Comparison of ENCODE assay signal across 8 mouse cellular contexts in genomic region chr13:72902576-72902975, GRCm38 (mm10).
DNase-seq lines count a peak whose midpoint lies in the region; ATAC-seq and TF ChIP-seq lines count a peak whose summit lies in the region.

No protein-coding gene starts in this region.

- DNase-seq in hindbrain, postnatal 0 days (ENCODE audit: low spot score): peak; percentile 17
- DNase-seq in retina, embryonic 14.5 days (ENCODE audit: low spot score): peak; percentile 47
- DNase-seq in retina, postnatal 1 day: no peak
- DNase-seq in embryo, embryonic 9.5 days (ENCODE audit: extremely low spot score): peak; percentile 46
- DNase-seq in neural tube, embryonic 11.5 days (ENCODE audit: low spot score): peak; percentile 51
- no peak for DNase-seq in ovary, postnatal 36 days (ENCODE audit: low spot score)
- DNase-seq in spleen, postnatal 4 days (ENCODE audit: low spot score in 2 of 2): no peak

- no peaks in the 10 kb centered on the region for H3K9me3 ChIP-seq in hindbrain, postnatal 0 days (ENCODE audit: low read length)
- no peaks in the 10 kb centered on the region for H3K9me3 ChIP-seq in hindbrain, embryonic 12.5 days (replicated peaks)
- no peaks in the 10 kb centered on the region for H3K9me3 ChIP-seq in neural tube, embryonic 11.5 days (ENCODE audit: control insufficient read depth, low read length)

- no peak overlapping the region for H3K4me2 ChIP-seq in hindbrain, postnatal 0 days (ENCODE audit: low read depth, low read length)
- H3K4me2 ChIP-seq in hindbrain, embryonic 12.5 days (replicated peaks): no peak overlapping the region
- H3K4me2 ChIP-seq in neural tube, embryonic 11.5 days (ENCODE audit: low read depth): no peak overlapping the region

- no peaks in the 10 kb centered on the region for H3K4me1 ChIP-seq in hindbrain, postnatal 0 days (ENCODE audit: insufficient read depth, low read length)
- H3K4me1 ChIP-seq in hindbrain, embryonic 12.5 days: 0 out of 2 replicates have a peak, but pooled peaks cover 3% of the 10 kb centered on the region
- H3K4me1 ChIP-seq in neural tube, embryonic 11.5 days (ENCODE audit: control insufficient read depth, insufficient read depth, low read length): no peaks in the 10 kb centered on the region

- no peak for ATAC-seq in hindbrain, postnatal 0 days
- no peak for ATAC-seq in hindbrain, embryonic 12.5 days (ENCODE audit: low FRiP score)
- ATAC-seq in neural tube, embryonic 11.5 days (ENCODE audit: insufficient read depth, low FRiP score, low TSS enrichment): no peak

- H3K27ac ChIP-seq in hindbrain, postnatal 0 days: no peak overlapping the region
- H3K27ac ChIP-seq in hindbrain, embryonic 12.5 days: no peak overlapping the region
- H3K27ac ChIP-seq in neural tube, embryonic 11.5 days (ENCODE audit: low read depth, low read length): no peak overlapping the region

- H3K36me3 ChIP-seq in hindbrain, postnatal 0 days (ENCODE audit: insufficient read depth, low read length): no peaks in the 10 kb centered on the region
- no peaks in the 10 kb centered on the region for H3K36me3 ChIP-seq in hindbrain, embryonic 12.5 days
- no peaks in the 10 kb centered on the region for H3K36me3 ChIP-seq in neural tube, embryonic 11.5 days (ENCODE audit: control insufficient read depth, insufficient read depth, low read length)

- TF ChIP-seq CTCF in hindbrain, postnatal 0 days (IDR thresholded peaks at IDR 0.05; ENCODE audit: low read depth): no peak

- no peak overlapping the region for H3K9ac ChIP-seq in hindbrain, postnatal 0 days (replicated peaks; ENCODE audit: low read length)
- H3K9ac ChIP-seq in hindbrain, embryonic 12.5 days: no peak overlapping the region
- no peak overlapping the region for H3K9ac ChIP-seq in neural tube, embryonic 11.5 days (ENCODE audit: low read length)

- H3K4me3 ChIP-seq in hindbrain, postnatal 0 days (ENCODE audit: low read length): no peak overlapping the region
- no peak overlapping the region for H3K4me3 ChIP-seq in hindbrain, embryonic 12.5 days
- H3K4me3 ChIP-seq in neural tube, embryonic 11.5 days (ENCODE audit: low read depth, low read length): no peak overlapping the region

- WGBS in hindbrain, postnatal 0 days: 47% methylated on average over 2 of the region's 2 CpGs
- WGBS in hindbrain, embryonic 12.5 days: 33% methylated on average over 2 of the region's 2 CpGs
- 39% methylated on average over 2 of the region's 2 CpGs for WGBS in neural tube, embryonic 11.5 days

- no peaks in the 10 kb centered on the region for H3K27me3 ChIP-seq in hindbrain, postnatal 0 days (ENCODE audit: insufficient read depth, low read length)
- H3K27me3 ChIP-seq in hindbrain, embryonic 12.5 days: peaks cover 21% of the 10 kb centered on the region
- peaks cover 12% of the 10 kb centered on the region for H3K27me3 ChIP-seq in neural tube, embryonic 11.5 days (ENCODE audit: control insufficient read depth, insufficient read depth, low read length)

Comparison
In these comparisons a context has a peak if more than half of its experiments do, and no peak if none do; other contexts are left out.
1. DNase-seq: peak in hindbrain, postnatal 0 days (single experiment), retina, embryonic 14.5 days (single experiment), embryo, embryonic 9.5 days (single experiment) and neural tube, embryonic 11.5 days (single experiment); none in retina, postnatal 1 day (single experiment), ovary, postnatal 36 days (single experiment) and spleen, postnatal 4 days (0 of 2).